Mouse (Mus musculus) cerebellum, adult 2 months (tissue): ENCODE results near the gene Apip. TPM values are rescaled to one million over a fixed set of nuclear protein-coding genes. Genes with fewer than 3 reads are reported as not detected.

ENCODE experiments used
- DNase-seq, 2 experiments: peaks; one replicate each; pipeline ENCODE4 v3.0.0; 2021
- H3K27ac ChIP-seq: fragments of 200-500 bp; 2 replicates; pipeline ENCODE4 v1.5.1; 2012; ENCODE audit warnings: low read length, control low read depth, inconsistent platforms; ENCODE audit not compliant: insufficient read depth
- H3K27me3 ChIP-seq: fragments of 200-500 bp; 2 replicates; pipeline ENCODE4 v1.6.1; 2012; ENCODE audit warnings: inconsistent platforms, mild to moderate bottlenecking, low read length, moderate library complexity; ENCODE audit not compliant: control insufficient read depth, insufficient read depth
- H3K4me1 ChIP-seq: fragments of 200-500 bp; 2 replicates; pipeline ENCODE4 v1.6.1; 2011; ENCODE audit warnings: low read length; ENCODE audit not compliant: control insufficient read depth, insufficient read depth
- H3K4me3 ChIP-seq: fragments of 200-500 bp; replicated peaks from 2 replicates; pipeline ENCODE3; 2011; ENCODE audit warnings: mild to moderate bottlenecking, low read depth, low read length, control low read depth; ENCODE audit not compliant: insufficient read depth
- CTCF ChIP-seq: fragments of 200-500 bp; IDR thresholded peaks from 2 replicates; pipeline ENCODE4 v1.5.1; 2011; ENCODE audit warnings: low read depth, mild to moderate bottlenecking, control low read depth, low read length, moderate library complexity, borderline replicate concordance; ENCODE audit not compliant: insufficient read depth
- POLR2A ChIP-seq: fragments of 200-500 bp; IDR thresholded peaks from 2 replicates; pipeline ENCODE4 v1.6.1; 2011; ENCODE audit warnings: low read length, control low read depth, borderline replicate concordance; ENCODE audit not compliant: insufficient read depth
- WGBS: fragments of 180-500 bp; shearing (Covaris S2); methylation state at CpG from one replicate; pipeline ENCODE4 v1.1.7; 2018; 5-methylcytosine and 5-hydroxymethylcytosine counted together
- polyA plus RNA-seq: library from polyadenylated mRNA; depleted of rRNA; stranded (reverse); fragments of >200 nt; gene quantifications from 2 replicates; pipeline ENCODE4 v1.2.3, GENCODE M21; 2012

Apip gene
- polyA plus RNA-seq, 1 experiment = 45.3 TPM

- no peak for DNase-seq
- TF ChIP-seq POLR2A = no peak
- H3K4me1 ChIP-seq = no peaks in the 10 kb centered on the region
- 79% methylated on average over 7 of the region's 7 CpGs for WGBS
- no peaks in the 10 kb centered on the region for H3K27me3 ChIP-seq
- H3K4me3 ChIP-seq = no peak overlapping the region
- no peak overlapping the region for H3K27ac ChIP-seq
These were observed 9.4 kb downstream of the Apip start for GRCm38 (mm10) chr2:103082853-103083252.

DNA sequence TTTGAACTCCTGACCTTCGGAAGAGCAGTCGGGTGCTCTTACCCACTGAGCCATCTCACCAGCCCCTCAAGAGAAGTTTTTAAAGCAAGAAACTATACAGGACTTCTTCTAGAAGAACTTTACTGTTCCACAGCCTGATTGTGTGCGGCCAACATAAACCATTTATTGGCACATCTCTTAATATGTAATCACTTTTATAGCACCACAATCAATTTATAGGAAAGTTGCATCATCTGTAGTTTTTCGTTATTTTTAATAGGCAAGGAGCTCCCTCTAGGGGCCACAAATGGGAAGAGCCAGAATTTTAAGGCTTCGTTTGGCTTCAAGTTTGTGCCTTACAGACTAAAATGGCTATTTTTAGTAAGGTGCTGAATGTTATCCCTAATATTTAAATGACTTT is 11.0 kb downstream of the Apip start:
- DNase-seq = peak in 1 of 2 experiments; percentile 23
- Histone ChIP-seq H3K27ac (no peak overlapping the region), H3K4me3 (no peak overlapping the region), H3K4me1 (no peaks in the 10 kb centered on the region), H3K27me3 (no peaks in the 10 kb centered on the region)
- WGBS = 50% methylated on average over 5 of the region's 5 CpGs
- peak; percentile 4; the same call in 1 of the 2 replicates for TF ChIP-seq CTCF
- no peak for TF ChIP-seq POLR2A

- TF ChIP-seq CTCF (no peak), POLR2A (no peak)
- no peak overlapping the region for H3K27ac ChIP-seq
- no peak overlapping the region for H3K4me3 ChIP-seq
- no peak for DNase-seq
- WGBS = 53% methylated on average over 10 of the region's 10 CpGs
- no peaks in the 10 kb centered on the region for H3K4me1 ChIP-seq
- no peaks in the 10 kb centered on the region; the same call in 1 of the 2 replicates for H3K27me3 ChIP-seq
These were observed 12.2 kb downstream of the Apip start for GRCm38 (mm10) chr2:103085633-103086032.

- no peaks in the 10 kb centered on the region for H3K4me1 ChIP-seq
- H3K4me3 ChIP-seq = no peak overlapping the region
- H3K27me3 ChIP-seq = no peaks in the 10 kb centered on the region; the same call in 1 of the 2 replicates
- no peak for TF ChIP-seq CTCF
- TF ChIP-seq POLR2A = no peak
- H3K27ac ChIP-seq = no peak overlapping the region
- DNase-seq = peak in 1 of 2 experiments; percentile 24
- 0% methylated on average over 1 of the region's 1 CpGs for WGBS
These were observed 13.0 kb downstream of the Apip start for GRCm38 (mm10) chr2:103086432-103086831.

DNA sequence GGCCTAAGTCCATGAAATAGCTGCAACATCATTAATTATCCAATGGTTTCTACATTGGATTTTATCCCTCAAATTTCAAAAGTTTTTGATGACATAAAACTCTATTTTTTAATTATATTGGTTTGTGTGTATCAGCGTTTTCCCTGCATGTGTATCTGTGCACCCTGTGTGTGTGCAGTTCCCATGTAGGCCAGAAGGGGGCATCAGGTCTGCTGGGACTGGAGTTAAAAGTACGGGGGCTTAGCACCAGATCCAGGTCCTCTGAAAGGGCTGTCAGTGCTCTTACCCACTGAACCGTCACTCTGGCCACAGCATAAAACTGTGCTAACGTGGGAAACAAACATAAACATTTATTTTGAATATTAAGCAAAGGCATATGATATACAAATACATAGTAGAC is 14.6 kb downstream of the Apip start:
- DNase-seq = no peak
- TF ChIP-seq POLR2A (no peak), CTCF (peak; percentile 15; the same call in 1 of the 2 replicates)
- 98% methylated on average over 4 of the region's 4 CpGs for WGBS
- no peak overlapping the region for H3K4me3 ChIP-seq
- H3K27me3 ChIP-seq = no peaks in the 10 kb centered on the region; the same call in 1 of the 2 replicates
- H3K27ac ChIP-seq = no peak overlapping the region
- no peaks in the 10 kb centered on the region for H3K4me1 ChIP-seq

DNA sequence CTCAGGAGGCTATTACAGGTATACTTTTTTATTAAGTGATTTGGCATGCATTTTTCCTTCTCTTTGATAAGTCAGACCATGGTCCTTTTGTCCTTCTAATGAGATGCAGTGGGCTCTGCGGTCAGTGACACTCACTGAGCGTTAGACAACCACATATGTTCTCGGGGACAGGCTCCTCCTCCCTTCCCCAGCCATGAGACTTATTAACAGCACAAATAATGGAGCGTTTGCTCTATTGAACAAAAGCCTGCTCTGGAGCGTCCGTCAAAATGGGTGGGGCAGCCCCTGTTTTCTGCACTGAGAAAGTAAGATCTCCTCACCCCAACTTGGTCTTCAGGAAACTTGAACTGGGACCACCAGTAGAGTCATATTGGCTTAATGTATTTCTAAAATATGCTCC is 16.0 kb downstream of the Apip start:
- no peak overlapping the region for H3K27ac ChIP-seq
- TF ChIP-seq POLR2A (no peak), CTCF (no peak)
- H3K27me3 ChIP-seq = no peaks in the 10 kb centered on the region; the same call in 1 of the 2 replicates
- no peak overlapping the region for H3K4me3 ChIP-seq
- no peak for DNase-seq
- no peaks in the 10 kb centered on the region for H3K4me1 ChIP-seq
- 53% methylated on average over 6 of the region's 6 CpGs for WGBS

DNA sequence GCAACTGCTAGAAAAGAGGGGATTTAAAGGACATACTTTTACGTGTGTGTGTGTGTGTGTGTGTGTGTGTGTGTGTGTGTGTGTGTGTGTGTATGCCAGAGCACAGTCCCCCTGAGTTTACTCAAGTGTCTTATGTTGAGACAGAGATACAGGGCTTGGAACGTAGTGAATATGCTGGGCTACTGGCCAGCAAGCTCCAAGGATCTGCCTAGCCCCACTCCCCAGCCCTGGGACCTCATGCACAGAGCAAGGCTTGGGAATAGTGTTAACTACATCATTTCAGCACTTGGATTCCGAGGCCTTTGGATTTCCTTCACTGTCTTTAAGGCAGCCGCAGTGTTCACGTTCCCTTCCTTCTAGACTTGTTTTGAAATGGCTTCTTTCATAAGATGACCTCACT is 29.1 kb downstream of the Apip start:
- Histone ChIP-seq H3K27ac (no peak overlapping the region), H3K27me3 (no peaks in the 10 kb centered on the region), H3K4me1 (no peaks in the 10 kb centered on the region), H3K4me3 (no peak overlapping the region)
- WGBS = 62% methylated on average over 5 of the region's 5 CpGs
- no peak for DNase-seq
- TF ChIP-seq CTCF = no peak

DNA sequence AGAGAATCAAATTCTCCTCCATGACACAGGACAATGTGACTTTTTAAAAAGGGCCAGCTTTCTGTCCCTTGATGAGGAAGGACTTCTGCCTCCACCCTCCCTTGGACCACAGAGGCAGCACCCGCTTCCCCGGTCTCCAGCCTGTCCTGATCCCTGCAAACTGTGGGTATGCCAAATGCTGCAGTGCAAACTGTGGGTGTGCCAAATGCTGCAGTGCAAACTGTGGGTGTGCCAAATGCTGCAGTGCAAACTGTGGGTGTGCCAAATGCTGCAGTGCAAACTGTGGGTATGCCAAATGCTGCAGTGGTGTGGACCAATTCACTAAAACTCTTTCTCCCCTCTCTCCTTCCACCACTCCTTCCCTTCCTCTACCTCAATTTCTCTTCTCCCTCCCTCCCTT is 32.7 kb downstream of the Apip start:
- WGBS = 28% methylated on average over 2 of the region's 2 CpGs
- no peak overlapping the region for H3K4me3 ChIP-seq
- DNase-seq = no peak
- no peaks in the 10 kb centered on the region for H3K4me1 ChIP-seq
- H3K27ac ChIP-seq = no peak overlapping the region
- TF ChIP-seq CTCF = no peak
- TF ChIP-seq POLR2A = no peak
- H3K27me3 ChIP-seq = no peaks in the 10 kb centered on the region

DNA sequence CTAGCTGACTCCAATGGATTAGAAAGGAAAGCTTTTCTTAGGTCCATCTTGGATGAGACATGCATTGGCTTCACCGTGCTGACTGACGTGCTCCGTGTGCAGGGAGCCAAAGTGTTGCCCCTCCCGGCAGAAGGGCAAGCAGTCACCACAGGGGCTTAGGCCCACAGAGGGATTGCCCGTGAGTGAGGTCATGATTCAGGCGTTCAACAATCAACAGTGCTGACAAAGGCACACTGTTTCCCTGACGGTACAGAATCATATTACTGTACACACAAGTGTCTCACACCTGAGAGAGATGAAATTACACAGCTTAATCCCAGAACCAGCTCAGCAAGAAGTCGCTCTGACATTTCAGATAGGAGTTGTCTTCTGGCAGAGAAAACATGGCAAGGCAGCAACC is 38.2 kb downstream of the Apip start:
- H3K4me3 ChIP-seq = no peak overlapping the region

More for the DNA sequence above, 38.2 kb downstream of the Apip start:
- DNase-seq = no peak
- Histone ChIP-seq H3K27ac (no peak overlapping the region), H3K27me3 (no peaks in the 10 kb centered on the region), H3K4me1 (no peaks in the 10 kb centered on the region)
- WGBS = 23% methylated on average over 8 of the region's 8 CpGs
- TF ChIP-seq POLR2A (no peak), CTCF (no peak)
